Mouse (Mus musculus) neural tube, embryonic 10.5 days (tissue): ENCODE measurements at regions not wholly inside any gene's neighbourhood (a gene's known extent, or its start where the extent isn't known, plus 50 kb on each side); places are given as distances from the start of the nearest gene placed in this dataset.
"Not testable (repeated sequence)": the region's sequence is repeated elsewhere in the genome, so short reads cannot be mapped to it uniquely, and the experiment has no call there.

Source experiments
- DNase-seq: peaks from one replicate; pipeline ENCODE4 v3.0.0-alpha.2; 2017; ENCODE audit warnings: low spot score; ENCODE audit errors: extremely low spot score

DNA sequence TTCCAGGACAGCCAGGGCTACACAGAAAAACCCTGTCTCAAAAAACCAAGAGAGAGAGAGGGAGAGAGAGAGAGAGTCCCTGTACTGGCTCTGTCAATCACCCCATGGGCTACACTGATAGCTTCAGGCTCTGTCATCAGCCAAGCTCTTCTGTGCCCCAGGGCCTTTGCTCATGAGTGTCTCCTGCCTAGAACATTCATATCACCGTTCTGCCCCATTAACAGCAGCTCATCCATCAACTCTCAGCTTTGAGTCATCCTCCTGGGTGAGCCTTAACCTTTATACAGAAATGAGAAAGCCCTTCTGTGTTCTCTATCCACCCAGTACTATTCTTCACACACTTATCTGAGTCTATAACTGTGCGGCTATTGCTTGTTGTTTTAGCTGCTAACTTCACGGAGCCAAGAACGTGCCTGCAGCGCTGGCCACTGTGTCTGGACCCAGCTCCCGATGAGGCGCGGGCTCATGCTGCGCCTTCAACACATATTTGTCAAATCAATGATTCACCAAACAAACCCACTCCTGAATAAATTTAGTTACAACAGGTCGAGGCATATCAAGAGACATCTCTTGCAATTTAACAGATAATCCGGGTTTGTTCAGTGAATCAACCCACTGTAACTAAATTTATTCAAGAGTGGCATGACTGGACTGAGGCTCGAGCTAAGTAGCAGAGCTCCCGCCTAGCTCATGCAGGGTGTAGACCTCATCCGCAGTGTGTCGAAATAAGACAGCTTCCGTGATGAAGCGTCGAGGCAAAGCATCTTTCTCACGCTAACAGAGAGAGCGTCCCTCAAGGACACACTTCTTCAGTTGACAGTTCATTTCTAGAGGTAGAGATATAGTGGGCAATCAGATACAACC is 152.1 kb downstream of the Katnal1 start:
- DNase-seq: no peak

DNA sequence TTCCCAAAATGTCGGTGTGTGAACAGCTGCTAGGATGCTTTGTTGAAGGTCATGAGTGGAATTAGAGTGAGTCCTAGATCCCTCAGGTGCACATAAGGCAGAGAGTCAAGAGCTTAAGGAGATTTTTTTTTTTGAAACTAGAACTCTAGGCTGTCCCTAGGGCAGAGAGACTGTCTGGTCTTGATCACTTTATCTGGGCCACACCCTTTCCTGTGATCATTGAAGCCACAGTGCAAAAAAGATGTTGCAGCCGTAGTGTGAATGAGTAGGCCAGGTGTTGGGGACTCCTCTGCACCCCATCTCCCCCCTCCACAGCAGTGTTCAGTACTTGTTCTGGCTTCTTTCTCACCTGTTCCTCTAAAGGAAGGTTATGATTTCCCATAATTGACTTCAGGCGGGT is 153.9 kb downstream of the Katnal1 start:
- DNase-seq: no peak

DNA sequence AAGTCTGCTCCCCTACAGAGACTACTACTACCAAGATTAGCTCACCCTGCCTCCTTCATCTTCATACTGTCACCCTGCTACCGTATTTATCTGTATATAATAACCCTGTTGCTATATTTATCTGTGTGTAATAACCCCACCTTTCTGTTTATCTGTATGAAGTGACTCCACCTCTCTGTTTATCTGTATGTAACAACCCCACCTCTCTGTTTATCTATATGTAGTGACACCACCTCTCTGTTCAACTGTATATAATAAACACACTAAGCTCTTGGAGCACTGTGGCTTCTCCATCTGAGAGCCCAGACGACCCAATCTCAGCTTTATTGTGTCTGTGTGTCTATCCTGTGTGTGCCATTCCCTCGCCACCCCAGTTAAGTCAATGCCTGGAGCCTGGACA is 154.7 kb downstream of the Katnal1 start:
- no peak for DNase-seq

DNA sequence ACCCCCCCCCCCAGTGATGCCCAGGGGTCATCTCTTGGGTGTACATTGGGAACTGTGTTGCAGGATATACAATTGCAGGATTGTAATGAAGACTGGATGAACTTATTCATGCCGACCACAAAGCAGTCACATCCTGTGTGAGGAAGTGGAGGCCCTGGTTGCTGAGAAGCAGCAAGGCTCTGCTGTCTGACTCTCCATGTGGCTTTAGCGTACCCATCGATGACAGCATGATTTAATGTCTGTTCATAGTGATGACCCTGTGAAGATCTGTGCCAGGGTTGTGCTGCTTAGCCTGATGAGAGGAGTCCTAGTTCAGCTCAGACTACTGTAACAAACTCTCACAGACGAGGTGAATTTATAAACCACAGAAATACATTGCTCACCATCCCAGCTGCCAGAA is 159.7 kb downstream of the Katnal1 start:
- DNase-seq: no peak

DNA sequence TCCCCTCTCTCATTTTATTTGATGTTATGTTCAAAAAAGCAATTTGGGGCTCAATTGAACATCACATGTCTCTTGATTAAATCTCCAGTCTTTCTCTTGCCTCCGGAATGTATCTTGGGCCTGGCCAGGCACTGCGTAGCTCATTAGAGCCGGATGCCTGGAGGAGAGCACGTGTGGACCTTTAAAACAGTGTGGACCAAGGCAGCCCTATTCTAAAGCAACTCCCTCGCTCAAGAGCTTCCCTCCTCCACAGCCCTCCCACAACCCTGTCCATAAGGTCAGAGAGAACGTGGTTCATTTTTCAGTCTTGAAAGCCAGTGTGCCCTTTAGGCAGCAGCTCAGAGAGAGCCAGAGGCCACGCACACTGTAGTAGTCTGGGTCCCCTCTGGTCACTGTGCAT is 160.8 kb downstream of the Katnal1 start:
- no peak for DNase-seq

DNA sequence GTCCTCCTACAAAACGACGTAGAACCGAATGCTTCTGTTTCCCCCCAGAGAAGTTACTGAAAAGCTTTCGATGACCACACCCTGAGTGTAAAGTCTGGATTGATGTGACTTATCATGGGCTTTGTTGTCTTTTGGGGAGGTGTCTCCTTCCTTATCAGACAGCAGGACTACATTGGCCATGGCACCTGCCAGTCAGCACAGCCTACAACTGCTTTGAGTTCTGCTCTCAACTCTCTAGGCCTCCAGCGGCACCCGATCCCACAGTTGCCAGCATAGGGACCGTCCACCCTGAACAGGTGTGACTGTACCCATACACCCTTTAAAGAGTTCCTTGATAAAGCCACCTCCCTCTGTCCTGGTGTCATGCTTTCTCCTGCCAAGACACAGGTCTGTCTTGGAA is 163.1 kb downstream of the Katnal1 start:
- no peak for DNase-seq

DNA sequence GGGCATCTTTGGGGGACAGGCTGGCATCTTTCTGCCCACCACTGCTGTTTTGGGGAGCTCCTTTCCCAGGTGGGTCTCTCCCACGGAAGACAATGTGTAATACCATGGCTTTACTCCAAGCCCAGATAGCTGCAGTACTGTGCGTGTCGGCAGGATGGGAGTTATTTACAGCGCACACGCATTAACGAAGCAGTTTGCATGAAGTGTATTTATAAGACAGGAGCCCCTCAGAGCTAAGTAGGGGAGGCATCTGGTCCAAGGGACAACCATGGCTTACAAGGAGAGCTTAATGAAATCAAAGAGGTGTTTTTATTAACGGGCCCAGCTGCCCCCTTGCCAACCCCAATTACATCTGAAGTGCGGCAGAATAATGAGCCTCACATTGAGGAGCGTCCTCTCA is 169.0 kb downstream of the Katnal1 start:
- DNase-seq: no peak

DNA sequence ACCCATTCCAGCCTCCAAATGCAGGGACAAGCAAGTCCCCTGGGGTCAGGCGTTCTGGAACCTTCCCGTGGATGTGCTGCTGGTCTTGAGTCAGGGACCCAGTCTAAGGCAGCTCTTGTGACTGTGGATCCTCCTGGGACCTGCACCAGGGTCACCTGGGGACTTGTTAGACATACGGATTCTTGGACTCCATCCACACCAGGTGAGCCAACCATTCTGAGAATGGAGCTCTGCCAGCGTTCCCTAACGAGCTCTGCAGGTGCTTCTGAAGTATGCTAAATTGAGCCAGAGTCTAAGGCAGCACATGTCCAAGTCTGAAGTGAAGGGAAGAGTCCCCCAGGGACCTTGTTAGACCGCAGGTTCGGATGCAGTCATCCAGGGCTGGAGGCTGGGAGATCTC is 170.3 kb downstream of the Katnal1 start:
- no peak for DNase-seq

DNA sequence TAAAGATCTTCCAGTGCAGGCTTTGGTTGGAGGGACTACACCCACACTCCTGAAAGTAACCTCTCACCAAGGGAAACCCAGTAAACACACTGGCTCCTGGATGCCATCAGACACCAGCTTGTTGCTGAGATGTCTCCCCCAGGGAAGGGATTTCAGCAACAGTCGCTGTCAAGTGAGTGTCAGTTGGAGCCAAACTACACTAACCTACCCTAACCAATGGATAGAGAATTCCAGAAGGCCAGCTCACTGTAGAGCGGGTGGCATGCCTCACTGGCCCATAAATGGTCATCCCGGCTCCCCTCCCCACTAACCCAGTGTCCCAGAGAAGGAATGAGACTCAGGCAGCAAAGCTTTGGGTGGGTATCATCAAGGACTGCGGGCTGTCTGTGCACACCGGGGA is 171.4 kb downstream of the Katnal1 start:
- no peak for DNase-seq

DNA sequence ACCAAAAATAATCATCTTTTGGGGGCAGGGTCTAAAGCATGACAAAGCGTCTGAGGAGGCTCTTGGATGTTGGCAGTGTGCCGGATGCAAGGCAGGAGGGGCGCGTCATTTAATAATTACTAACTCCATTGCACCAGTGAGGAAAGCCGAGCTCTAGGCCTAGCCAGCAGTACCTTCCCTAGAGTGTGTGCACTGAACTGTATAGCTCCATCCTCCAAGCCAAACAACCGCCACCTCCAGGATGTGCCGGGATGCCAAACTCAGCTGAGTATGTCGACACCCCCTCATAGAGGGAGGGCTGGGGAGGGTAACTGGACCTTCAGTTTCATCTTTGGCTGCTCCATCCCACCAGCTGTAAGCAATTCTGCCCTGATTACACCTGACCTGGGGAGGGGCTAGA is 171.9 kb downstream of the Katnal1 start:
- no peak for DNase-seq

DNA sequence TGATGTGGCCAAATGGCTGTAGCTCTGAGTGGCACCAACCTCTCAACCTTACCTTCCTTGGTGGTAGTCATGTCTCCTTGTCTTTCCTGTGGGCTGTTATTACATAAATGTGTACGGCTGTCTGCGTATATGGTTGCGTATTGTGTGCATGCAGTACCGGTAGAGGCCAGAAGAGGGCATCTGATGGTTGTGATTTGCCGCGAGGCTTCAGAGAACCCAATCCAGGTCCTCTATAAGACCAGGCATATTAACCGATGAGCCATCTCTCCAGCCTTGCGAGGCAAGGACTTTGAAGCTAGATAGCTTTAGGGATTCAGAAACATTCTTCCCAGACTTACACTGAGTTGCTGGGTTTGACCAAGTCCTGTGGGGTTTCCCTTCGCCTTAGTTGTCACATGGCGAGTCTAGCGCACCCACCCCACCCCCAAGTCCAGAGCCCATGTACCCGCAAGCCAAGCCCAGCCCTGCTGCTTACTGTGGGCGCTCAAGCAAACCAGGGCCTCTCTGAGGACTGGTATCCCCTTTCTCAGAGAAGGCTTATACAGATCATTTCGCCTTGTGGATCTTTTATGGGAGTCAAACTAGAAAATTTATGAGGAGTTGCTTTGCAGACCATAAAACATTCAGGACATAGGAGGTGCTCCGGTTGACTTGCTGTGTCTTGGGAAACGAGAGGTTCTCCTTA is 172.7 kb downstream of the Katnal1 start:
- DNase-seq: no peak

DNA sequence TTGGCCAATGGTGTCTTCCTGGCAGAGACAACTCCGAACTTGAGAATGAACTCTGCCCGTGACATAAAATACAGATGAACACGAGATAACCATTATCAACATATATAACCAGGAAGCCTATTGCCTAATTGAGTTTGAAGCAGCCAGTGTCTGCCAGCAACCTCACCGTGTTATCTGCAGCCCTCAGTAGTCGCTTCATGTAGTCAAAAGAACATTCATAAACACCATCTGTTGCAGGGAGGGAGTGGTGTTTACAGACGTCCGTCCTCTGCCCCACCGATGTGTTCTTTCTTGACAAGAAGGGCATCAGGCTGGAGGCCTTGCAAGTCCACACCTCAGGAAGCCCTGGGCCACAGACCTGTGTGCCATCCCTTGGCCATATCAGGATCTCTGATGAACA is 173.3 kb downstream of the Katnal1 start:
- no peak for DNase-seq

DNA sequence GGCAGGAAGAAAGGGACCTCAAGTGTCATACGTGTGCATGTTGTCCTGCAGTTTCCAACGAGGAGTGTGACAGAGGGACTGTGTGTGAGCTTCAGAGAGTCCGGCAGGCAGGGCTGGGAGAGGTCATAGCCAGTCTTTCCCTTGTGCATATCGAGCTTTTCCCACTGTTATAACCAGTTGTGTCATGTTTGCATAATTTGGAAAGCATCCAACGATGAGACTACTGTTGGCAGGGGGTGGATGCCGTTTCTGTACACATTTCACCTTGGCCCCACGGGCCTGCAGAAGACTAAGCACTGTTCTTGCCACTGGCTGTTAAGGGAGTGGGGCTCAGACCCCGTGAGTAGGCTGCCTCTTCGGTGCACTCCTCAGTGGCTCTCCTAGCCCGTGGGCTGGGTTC is 174.2 kb downstream of the Katnal1 start:
- no peak for DNase-seq

DNA sequence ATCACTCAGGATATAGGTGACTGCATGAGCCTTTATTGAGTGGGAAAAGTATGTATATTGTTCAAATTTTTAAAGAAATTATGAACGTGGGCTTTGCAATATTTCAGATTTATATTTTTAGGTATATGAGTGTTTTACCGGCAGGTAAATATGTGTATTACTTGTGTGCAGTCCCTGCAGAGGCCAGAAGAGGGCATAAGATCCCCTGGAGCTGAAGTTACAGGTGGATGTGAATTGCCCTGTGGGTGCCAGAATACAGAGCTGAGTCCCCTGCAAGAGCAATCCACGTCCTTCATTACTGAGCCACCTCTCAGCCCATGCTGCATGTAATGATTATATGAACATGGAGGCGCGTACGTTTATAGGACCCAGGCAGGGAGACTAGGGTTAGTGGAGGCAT is 174.8 kb downstream of the Katnal1 start:
- DNase-seq: no peak

DNA sequence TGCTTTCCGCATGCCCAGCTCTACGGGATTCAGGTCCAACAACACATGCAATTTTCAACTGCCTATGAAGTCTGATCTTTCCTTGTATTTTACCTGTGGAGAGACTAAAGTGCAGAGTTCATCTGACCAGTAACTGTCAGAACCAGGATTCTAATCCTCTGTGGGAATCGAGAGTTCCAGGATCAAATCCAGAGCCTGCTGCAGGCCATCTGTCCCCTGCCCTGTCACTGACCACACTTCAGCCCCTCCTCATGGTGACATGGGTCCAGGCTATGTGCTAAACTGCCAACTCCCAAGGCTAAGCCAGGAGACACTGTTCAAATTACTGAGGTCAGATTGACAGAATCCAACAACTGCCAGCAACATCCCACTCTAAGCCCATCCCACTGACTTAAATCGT is 175.7 kb downstream of the Katnal1 start:
- no peak for DNase-seq

DNA sequence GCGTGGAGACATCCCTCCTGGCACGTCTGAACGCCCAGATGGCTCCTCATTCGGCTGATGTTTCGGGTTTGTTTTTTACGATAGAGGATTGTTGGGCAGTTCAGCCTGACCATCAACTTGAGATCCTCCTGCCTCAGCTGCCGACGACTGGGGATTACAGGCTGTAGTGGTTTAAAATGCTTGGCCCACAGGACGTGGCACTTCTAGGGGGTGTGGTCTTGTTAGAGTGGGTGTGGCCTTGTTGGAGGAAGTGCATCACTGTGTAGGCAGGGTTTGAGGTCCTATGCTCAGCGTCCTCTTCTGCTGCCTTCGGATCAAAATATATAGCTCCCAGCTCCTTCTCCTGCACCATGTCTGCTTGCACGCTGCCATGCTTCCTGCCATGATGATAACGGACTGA is 177.1 kb downstream of the Katnal1 start:
- DNase-seq: no peak

DNA sequence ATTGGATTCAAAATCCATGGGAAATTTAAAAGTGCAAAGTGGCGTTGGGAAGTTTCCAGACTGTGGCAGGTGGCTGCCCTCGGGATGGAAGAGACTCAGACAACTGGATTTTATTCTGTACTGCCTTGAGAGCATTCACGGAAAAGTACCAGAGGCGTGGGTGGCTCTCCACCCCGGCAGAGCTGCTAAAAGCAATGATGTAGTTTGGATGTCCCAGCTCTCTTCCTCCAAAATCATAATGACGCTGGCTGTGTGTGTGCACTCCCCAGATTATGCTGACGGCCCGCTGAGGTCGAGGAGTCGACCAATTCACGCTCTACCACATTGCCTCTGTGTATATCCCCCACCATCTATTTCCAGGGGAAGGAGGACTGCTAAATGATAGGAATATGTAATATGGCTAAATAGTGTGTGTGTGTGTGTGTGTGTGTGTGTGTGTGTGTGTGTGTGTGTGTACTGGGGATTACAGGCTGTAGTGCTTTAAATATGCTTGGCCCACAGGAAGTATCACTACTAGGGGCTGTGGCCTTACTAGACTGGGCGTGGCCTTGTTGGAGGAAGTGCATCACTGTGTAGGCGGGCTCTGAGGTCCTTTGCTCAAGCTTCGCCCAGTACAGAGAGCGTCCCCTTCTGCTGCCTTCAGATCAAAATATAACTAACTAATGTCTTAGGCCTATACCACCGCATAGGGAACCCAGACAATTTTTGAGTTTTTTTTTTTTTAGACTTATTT is 179.0 kb downstream of the Katnal1 start:
- no peak for DNase-seq

DNA sequence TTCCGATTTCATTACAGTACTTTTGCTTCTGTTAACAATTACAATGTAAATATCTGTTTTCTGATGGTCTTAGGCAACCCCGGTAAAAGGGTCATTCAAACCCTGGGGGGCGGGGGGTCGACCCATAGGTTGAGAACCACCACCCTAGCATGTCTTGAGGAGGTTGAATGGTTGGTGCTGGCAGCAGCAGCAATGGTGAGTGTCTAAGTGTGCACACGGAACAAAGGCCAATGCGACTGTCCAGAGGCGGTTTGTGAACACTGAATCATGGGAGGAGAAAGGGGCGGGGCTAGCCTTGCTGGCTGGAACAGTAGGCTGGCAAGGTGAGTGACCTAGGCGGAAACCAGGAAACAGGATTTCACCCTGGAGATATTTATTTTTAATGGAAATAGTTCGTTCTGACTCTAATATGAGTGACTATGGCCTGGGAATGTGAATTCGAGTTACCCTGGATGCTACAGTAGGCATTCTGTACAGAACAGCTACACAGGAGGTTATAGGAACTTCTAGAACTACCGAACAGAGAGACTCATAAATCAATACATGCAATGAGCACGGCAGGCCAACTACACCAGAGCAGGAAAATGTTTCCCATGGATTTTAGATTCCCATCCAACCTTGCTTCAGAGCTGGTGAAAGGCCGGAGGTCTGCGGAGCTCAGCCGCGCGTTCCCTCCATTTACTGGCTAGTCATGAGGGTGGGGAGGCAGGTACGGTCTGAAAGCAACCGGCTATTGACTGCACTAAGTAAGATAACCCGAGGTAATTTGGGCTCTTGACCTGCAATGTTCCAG is 181.0 kb downstream of the Katnal1 start:
- DNase-seq: no peak

DNA sequence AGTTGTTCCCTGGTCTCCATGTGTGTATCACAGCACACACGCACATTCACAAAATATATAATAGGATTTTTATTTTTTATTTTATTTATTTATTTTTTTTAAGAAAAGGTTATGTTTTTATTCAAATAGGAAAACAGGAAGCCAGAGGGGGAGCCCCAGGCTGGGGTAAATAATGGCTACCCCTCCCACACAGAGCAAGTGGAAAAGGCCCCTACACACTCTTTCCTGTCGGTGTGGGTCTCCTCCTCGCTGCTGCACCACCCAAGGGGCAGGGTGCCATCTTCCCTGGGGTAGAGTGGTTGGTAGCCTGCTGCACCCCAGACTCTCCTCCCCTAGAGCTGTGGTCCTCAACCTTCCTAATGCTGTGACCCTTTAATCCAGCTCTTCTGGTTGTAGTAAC is 181.6 kb downstream of the Katnal1 start:
- no peak for DNase-seq

DNA sequence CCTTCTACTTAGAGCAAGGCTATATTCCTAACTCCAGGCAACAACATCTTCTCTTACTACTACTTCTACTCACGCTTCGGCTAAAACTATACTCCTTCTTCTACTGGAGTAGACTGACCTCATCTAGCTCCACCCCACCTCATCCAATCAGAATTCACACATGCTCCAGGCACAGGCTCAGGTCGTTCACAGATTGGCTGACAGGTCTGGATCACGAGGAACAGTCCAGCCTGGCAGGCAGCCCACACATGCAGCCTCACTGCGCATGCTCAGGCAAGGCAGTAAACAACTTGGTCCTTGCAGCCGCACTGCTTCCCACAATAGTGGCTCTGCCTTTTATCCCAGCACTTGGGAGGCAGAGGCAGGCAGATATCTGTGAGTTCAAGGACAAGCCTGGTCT is 182.4 kb downstream of the Katnal1 start:
- not testable (repeated sequence) for DNase-seq

DNA sequence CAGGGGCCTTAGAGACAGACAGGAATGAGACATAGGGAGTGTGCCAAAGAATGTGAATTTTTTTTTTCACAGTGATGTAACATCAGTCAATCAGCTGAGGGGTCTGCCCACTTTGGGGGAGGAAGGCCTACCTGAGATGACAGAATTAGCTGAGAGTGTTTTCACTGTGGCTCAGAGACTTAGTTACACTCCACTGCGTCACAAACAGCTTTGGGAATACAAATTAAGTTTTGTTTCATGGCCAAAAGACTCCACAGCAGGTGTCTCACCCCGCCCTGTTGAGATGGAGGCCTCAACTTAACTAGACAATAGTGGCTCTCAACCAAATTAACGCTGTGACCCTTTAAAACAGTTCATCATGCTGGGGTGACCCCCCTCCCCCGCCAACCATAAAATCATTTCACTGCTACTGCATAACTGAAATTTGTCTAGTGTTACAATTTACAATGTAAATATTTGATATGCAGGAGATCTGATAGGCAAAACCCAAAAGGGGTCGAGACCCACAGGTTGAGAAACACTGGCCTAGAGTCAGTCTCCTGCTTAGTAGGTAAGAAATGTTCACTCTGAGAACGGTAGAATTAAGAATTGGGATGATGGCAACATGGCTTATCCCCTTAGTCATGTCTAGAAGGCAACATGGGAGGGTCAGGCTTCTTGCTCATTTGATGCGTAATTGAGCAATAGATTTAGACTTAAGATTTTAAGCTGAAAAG is 184.3 kb downstream of the Katnal1 start:
- no peak for DNase-seq
